Mouse (Mus musculus): Measurements from ENCODE around the gene Efna1. TPM values are rescaled to one million over a fixed set of nuclear protein-coding genes. Genes with fewer than 3 reads are reported as not detected.

Gene Efna1
- polyA plus RNA-seq, 1 experiment: 36.7 TPM

DNA sequence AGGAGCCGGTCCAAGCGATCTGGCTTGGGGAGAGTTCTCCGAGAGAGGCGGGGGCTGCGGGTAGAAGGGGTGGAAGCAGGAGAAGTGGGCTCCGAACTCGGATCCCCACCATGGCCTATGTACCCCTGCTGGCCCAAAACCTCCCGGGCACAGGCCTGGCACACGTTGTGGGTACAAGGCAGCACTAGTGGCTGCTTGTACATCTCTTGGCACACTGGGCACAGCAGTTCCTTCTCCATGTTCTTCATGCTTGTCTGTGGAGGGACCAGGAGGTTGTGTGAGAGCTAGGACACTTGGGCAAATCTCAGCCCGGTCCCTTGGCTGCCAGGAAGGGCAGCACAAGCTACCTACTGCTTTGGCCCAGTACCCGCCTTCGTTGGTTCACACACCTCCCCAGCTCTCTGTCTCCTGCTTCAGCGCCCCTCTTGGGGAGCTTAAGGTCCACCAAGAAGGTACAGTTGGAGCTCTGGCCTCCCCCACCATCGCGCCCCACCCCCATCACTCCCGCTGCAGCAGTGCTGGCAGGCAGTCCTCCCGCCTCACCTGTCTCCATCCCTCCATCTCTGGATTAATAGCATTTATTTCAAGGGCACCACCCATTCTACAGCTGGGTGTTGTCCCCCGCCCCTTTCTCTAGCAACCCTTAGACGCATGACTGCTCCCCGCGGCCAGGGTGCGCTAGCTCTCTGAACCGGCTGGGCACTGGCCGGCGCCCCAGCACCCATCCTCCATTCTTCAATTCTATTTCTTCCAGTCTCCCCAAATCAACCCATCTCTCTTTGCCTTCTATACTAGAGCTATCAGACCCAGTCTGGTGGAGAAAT, 36.6 kb downstream of the Efna1 start:
- DNase-seq (ENCODE audit: low read depth): no peak

DNA sequence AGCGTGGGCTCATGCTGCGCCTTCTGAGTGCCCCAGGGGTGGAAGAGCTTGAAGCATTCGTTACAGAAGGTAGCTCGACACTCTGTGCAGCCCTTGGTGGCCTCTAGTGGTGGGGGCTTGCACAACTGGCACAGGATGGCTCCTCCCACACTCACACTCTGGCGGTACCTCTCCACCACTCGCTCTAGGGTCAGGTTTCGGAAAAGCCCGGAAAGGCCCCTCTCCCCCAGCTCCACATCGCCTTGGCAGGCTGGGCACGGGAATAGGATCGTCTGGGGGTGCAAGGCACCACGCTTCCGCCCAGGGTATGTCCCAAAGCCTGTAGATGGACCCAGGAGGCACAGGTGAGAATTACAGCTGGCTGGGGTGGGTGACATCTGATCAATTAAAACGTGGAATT, 37.3 kb downstream of the Efna1 start:
- no peak for DNase-seq (ENCODE audit: low read depth)

GRCm38 (mm10) chr3:89242331-89242895, 38.5 kb downstream of the Efna1 start:
- no peak for DNase-seq (ENCODE audit: low read depth)

DNA sequence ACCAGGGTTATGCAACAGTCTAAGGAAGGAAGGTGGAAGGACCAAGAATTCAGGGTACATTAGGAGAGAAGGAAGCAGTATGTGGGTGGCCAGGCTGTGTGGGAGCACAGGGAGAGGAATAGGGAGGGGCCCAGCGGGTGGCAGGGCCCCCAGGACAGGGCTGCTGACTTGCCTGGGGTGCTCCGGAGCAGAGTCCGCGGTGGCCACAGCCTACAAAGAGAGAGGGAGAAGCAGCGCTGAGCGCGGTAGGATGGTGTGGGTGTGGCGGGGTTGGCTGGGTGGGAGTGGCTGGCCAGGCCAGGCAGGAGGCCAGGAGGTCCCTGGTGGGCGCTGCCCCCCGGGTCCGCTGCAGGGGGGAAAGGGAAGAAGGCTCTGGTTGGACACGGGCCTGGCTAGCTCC, 42.4 kb downstream of the Efna1 start:
- DNase-seq (ENCODE audit: low read depth): no peak

DNA sequence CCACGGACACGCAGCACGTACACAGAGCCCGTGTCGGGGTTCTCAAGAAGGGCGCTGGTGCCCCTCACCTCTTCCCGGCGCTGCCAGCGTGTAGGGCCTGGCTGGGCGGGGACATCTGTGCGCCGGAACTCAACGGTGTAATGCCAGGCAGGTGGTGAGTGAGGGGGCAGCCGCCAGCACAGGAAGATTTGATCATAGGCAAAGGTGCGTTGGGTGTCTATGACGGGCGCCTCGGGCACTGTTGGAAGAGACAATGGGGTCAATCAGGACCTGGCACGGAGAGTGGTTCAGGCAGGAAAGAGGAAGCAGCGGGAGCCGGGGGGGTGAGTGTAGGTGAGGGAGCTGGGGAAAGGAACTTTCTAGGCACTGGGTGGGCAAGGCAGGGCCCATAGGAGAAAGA, 43.3 kb downstream of the Efna1 start:
- no peak for DNase-seq (ENCODE audit: low read depth)

DNA sequence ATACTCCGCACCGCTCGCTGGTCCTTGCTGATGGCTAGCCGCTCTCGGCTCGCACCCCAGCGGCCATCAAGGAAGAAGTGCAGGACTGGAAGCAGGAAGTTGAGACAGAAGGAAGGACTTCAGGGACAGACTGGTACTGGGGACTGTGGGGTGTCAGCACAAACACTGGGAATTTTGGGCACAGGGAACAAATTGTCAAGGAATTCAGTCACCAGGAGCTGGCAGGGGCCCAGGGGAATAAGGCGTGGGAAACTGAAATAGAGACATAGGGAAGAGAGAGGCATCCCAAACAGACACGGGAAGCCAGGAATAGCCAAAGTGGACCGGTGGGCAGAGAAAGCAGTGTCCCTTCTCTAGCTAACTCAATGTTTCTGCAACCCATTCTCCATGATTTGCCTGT, 44.4 kb downstream of the Efna1 start:
- no peak for DNase-seq (ENCODE audit: low read depth)

DNA sequence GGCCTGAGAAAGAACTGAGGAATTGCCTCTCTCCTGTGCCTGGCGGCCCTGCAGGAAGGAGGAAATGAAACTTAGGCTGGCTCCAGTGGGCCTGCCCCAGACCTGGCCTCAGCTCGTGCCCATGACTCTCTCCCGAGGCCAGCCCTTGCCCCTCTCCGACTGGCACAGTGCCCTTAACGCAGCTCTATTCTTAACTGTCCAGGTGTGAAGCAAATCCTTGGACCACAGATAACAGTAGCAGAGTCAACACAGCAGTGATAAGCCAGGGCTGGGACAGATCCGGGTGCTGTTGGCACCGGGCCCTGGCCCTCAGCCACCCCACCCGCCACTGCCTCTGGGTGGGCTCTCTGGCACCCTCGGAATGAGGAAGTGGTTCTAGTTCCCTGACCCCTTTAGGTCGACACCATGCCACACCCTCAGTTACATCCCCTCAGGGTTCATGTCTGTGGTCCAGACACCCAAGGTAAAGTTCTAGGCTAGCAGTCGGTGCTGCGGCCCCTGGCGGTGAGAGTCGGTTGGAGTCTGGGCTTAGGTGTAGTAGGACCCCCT, 47.3 kb downstream of the Efna1 start:
- DNase-seq (ENCODE audit: low read depth): no peak

DNA sequence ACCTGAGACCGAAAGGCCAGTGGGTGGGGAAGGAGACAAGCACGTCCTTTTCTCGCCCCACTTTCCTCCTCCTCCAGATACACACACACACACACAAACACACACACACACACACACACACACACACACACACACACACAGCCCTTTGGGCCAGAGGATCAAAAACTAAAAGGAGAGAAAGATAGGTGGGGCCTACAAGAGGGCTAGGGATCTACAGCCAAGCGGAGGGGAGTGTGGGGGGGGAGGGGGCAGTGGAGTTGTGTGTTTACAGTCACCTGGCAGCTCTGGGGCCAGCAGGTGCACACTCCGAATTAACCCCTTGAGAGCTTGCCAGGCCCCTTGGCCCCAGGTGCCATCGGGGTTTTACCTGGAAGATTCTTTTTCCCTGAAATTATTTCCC, 48.3 kb downstream of the Efna1 start:
- DNase-seq (ENCODE audit: low read depth): no peak

- DNase-seq (ENCODE audit: low read depth): no peak
These were observed 49.1 kb downstream of the Efna1 start for GRCm38 (mm10) chr3:89231772-89232275.

DNA sequence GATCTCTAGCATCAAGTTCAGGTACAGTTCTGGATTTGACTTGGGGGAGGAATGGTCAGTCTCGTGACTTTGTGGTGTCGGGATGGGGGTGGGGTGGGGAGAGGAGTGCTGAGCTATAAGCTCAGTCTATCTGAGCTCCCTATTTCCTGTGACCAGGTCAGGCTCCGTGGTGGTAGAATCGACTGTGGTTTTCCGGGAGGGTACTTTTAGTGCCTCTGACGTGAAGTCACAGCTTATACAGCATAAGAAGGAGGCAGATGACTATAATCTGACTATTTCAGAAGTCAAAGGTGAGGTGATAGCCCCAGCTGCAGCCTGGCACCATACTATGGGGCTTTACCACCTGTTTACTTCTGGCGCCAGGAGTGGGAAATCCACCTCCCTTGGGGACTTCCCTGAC, 49.6 kb downstream of the Efna1 start:
- DNase-seq (ENCODE audit: low read depth): no peak

DNA sequence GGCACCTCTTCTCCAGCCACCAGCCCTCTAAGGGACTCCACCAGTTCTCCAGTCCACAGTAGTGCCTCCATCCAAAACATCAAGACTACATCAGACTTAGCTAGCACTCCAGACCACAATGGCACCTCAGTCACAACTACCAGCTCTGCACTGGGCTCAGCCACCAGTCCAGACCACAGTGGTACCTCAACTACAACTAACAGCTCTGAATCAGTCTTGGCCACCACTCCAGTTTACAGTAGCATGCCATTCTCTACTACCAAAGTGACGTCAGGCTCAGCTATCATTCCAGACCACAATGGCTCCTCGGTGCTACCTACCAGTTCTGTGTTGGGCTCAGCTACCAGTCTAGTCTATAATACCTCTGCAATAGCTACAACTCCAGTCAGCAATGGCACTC, 50.4 kb downstream of the Efna1 start:
- no peak for DNase-seq (ENCODE audit: low read depth)

DNA sequence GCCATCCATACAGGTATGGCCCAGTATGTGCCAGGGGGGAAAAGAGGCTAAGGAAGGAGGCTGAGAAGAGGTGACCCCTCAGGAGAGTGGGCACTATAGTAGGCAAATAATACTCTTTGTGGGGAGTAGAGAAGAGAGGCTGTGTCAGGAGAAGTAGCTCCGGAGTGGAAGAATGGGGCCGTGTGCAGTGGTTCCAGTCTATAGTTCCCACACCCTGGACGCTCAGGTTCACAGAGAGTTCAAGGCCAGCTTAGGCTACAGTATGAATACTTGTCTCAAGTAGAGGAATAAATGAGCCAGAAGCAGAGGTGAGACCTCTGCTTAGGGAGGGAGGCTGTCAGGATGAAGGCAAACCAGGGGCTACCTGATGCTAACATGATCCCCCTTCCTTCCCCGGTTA, 51.7 kb downstream of the Efna1 start:
- no peak for DNase-seq (ENCODE audit: low read depth)

DNA sequence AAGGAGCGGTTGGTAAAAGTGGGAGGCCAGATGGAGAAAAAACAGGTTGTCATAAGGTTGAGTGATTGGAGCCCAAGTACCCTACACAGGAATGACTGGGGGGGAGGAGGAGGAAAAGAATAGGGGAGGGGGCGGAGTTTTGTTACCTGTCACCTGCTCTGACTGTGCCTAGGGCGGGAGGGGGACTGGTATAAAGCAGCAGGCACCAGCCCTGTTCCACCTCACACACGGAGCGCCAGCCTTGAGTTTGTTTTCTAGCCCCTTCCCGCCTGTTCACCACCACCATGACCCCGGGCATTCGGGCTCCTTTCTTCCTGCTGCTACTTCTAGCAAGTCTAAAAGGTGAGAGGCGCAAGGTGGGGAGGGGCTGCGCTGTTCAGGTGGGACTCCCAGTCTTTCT, 52.1 kb downstream of the Efna1 start, which contains the start of gene Muc1:
TSS of gene Muc1 (plus strand) at position 222 of the 400 bp plus-strand sequence.
- DNase-seq (ENCODE audit: low read depth): no peak

DNA sequence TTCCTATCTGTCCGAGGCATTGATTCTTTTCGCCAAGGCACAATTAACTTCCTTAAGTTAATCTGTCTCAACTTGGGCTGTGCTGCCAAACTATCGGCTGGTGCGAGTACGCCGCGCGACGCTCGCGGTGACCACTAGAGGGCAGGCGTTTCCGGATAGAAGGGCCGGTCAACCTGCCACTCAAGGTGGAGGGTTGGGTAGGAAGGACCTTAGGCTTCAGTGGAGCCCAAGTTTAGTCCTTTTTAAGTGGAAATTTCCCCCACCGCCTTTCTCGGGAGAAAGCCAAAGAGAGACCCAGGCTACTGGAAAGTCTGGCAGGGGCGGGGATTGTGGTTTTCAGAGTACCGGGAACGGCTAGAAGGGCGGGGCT, 52.8 kb downstream of the Efna1 start:
- DNase-seq (ENCODE audit: low read depth): no peak

- no peak for DNase-seq (ENCODE audit: low read depth)
These were observed 53.4 kb downstream of the Efna1 start for GRCm38 (mm10) chr3:89227307-89228179.

GRCm38 (mm10) chr3:89226900-89227299, 54.0 kb downstream of the Efna1 start, which contains the start of gene Mtx1:
Gene Mtx1 (minus strand): TSS chr3:89227088.
- no peak for DNase-seq (ENCODE audit: low read depth)

DNA sequence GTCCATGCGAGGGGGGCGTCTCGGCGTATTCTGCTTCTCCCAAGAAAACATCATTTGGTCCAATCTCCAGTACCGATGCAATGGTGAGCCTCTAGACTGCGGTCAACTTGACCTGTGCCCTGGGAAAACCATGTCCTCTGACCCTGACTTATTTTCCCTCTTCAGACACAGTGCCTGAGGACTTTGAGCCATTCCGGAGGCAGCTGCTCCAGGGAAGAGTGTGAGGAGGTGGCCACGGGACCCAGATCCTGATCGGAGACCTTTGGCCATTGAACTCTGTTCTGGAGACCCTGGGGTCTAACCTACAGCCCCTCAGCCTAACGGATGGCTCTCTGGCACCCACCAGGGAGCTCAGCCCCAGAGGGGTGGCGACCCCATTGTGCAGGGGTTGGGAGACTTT, 54.6 kb downstream of the Efna1 start:
- DNase-seq (ENCODE audit: low read depth): no peak

- no peak for DNase-seq (ENCODE audit: low read depth)
These were observed 55.0 kb downstream of the Efna1 start for GRCm38 (mm10) chr3:89225918-89226317.

DNA sequence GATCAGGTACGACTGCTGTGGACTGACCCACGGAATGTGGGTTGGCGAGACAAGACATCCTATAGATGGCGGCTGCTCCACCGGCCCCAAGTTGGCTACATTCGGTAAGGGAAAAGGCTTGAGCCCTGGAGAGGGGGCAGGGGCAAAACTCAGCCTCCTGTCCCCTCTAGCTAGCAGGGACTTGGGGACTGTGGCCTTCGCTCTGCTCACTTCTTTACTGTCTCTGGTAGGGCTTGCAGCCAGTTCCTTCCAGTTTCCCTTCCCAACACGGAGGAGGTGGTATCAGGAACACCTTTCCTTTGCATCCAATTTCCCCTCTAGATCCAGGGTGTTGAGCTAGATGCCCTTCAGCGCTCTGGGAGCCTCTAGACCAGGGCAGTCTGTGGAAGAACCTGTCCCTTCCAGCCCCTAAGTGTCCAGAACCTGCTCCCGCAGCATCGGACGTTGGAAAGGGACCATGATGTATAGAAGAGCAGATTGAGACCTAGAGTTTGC, 55.6 kb downstream of the Efna1 start:
- no peak for DNase-seq (ENCODE audit: low read depth)

- DNase-seq (ENCODE audit: low read depth): no peak
These were observed 56.1 kb downstream of the Efna1 start for GRCm38 (mm10) chr3:89224796-89225195.
